Mouse (Mus musculus): ENCODE results near the gene Med26. TPM values are rescaled to one million over a fixed set of nuclear protein-coding genes. Genes with fewer than 3 reads are reported as not detected.

Med26 gene
- total and polyA plus RNA-seq, 3 experiments: 14.1 to 28.3 TPM; not detected in 1

DNA sequence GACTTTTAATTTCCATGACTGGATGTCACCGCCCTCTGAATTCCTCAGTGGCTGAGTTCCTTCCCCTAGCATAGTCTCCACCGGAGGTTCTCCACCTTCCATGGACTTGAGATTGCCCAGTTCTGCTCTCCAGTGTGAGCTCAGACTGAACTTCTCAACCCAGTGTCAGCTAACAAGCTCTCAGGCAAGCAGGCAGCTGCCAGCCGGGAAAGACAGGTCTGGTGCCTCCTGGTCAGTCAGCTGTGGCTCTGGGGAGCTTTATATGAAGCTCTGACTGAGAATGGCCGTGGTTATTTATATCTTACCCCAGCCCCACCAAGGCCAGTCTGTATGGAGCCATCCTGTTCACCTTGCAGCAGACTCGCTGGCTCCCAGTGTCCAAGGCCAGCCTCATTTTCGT is 36.3 kb upstream of the Med26 start:
- H3K79me2 ChIP-seq (ENCODE audit: control insufficient read depth, insufficient read depth, low read length, poor library complexity): no peaks in the 10 kb centered on the region
- TF ChIP-seq E2F4 (IDR thresholded peaks at IDR 0.05; ENCODE audit: borderline replicate concordance, low read depth, low read length) (no peak), MEF2A (IDR thresholded peaks at IDR 0.05; ENCODE audit: extremely low read depth, insufficient replicate concordance, low read depth, low read length, poor library complexity, severe bottlenecking) (no peak), NELFE (IDR thresholded peaks at IDR 0.05; ENCODE audit: low read depth, low read length) (no peak), GATA1 (IDR thresholded peaks at IDR 0.05; ENCODE audit: low read depth, low read length) (no peak), EP300 (IDR thresholded peaks at IDR 0.05; ENCODE audit: low read depth in 1 of 2, low read length in 2 of 2) (no peak), MYC (IDR thresholded peaks at IDR 0.05; ENCODE audit: low read depth, low read length) (no peak), POLR2A (IDR thresholded peaks at IDR 0.05; ENCODE audit: control insufficient read depth in 1 of 2, insufficient read depth in 1 of 2, low read depth in 1 of 2, low read length in 2 of 2, poor library complexity in 1 of 2) (no peak), POLR2AphosphoS2 (IDR thresholded peaks at IDR 0.05; ENCODE audit: low read length) (no peak), TAL1 (IDR thresholded peaks at IDR 0.05; ENCODE audit: low read length) (no peak), RAD21 (IDR thresholded peaks at IDR 0.05; ENCODE audit: low read depth, low read length) (no peak), POLR2AphosphoS5 (IDR thresholded peaks at IDR 0.05; ENCODE audit: borderline replicate concordance, low read depth, low read length) (no peak), SMC3 (IDR thresholded peaks at IDR 0.05; ENCODE audit: low read depth, low read length) (no peak), NRF1 (IDR thresholded peaks at IDR 0.05; ENCODE audit: insufficient read depth, low read depth, low read length, poor library complexity, severe bottlenecking) (no peak), HCFC1 (IDR thresholded peaks at IDR 0.05; ENCODE audit: low read depth, low read length) (no peak), UBTF (IDR thresholded peaks at IDR 0.05; ENCODE audit: borderline replicate concordance, insufficient read depth, low read depth, low read length) (no peak)
- no peaks in the 10 kb centered on the region for H3K27me3 ChIP-seq (ENCODE audit: control insufficient read depth in 1 of 2, insufficient read depth in 2 of 2, low read length in 2 of 2)
- no peak overlapping the region for H3K27ac ChIP-seq (ENCODE audit: control insufficient read depth, low read depth, low read length)
- no peaks in the 10 kb centered on the region for H3K36me3 ChIP-seq (ENCODE audit: control insufficient read depth in 1 of 2, insufficient read depth in 2 of 2, low read length in 2 of 2)
- H3K9me3 ChIP-seq (replicated peaks; ENCODE audit: insufficient read depth, low read length): no peaks in the 10 kb centered on the region
- H3K4me1 ChIP-seq (ENCODE audit: control insufficient read depth in 1 of 2, insufficient read depth in 2 of 2, low read length in 2 of 2): peaks cover 0 to 7% of the 10 kb centered on the region in 2 experiments; a peak in 2 of 4 replicates
- DNase-seq (ENCODE audit: low read depth, low spot score): no peak
- H3K9ac ChIP-seq (ENCODE audit: control insufficient read depth, low read depth, low read length, poor library complexity, severe bottlenecking): no peak overlapping the region
- no peak overlapping the region for H3K4me3 ChIP-seq (ENCODE audit: control insufficient read depth in 1 of 2, insufficient read depth in 1 of 2, low read depth in 2 of 2, low read length in 2 of 2)

DNA sequence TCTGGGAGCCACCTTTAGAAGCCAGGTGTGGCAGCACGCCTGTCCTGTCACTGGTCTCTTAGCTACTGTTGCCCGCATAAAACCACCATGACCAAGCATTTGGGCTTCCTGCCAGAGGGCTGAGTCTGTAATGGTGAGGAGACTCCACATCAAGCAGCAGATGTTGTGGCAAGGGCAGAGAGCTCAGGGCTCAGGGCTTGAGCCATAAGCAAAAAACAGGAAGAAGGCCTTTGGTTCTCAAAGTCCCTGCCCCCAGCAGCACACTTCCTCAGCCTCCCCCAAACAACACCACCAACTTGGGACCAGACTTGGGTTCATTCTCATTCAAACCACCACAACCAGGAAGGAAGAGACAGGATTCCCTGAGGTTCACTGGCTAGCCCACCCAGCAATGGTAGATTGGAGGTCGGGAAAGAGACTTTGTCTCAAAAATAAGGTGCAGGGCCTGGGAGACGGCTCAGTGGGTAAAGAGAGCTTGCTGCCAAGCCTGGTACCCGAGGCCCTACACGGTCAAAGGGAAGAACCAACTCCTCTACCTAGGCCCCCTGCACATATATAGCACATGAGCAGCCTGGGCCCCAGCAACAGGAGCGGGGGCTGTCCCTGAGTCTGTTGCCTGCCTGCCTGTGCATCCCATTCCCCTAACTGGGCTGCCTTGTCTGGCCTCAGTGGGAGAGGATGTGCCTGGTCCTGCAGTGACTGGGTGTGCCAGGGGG is 35.1 kb upstream of the Med26 start:
- no peaks in the 10 kb centered on the region for H3K9me3 ChIP-seq (replicated peaks; ENCODE audit: insufficient read depth, low read length)
- no peak overlapping the region for H3K4me3 ChIP-seq (ENCODE audit: control insufficient read depth in 1 of 2, insufficient read depth in 1 of 2, low read depth in 2 of 2, low read length in 2 of 2)
- peak; percentile 64 for DNase-seq (ENCODE audit: low read depth, low spot score)
- no peak overlapping the region for H3K27ac ChIP-seq (ENCODE audit: control insufficient read depth, low read depth, low read length)
- no peaks in the 10 kb centered on the region for H3K36me3 ChIP-seq (ENCODE audit: control insufficient read depth in 1 of 2, insufficient read depth in 2 of 2, low read length in 2 of 2)
- H3K79me2 ChIP-seq (ENCODE audit: control insufficient read depth, insufficient read depth, low read length, poor library complexity): no peaks in the 10 kb centered on the region
- no peak for TF ChIP-seq HCFC1 (IDR thresholded peaks at IDR 0.05; ENCODE audit: low read depth, low read length)
- TF ChIP-seq ETS1 (IDR thresholded peaks at IDR 0.05; ENCODE audit: low read depth, low read length): 0 out of 2 replicates have a peak, but pooled peaks have one; percentile 37
- no peak overlapping the region for H3K9ac ChIP-seq (ENCODE audit: control insufficient read depth, low read depth, low read length, poor library complexity, severe bottlenecking)
- no peaks in the 10 kb centered on the region for H3K27me3 ChIP-seq (ENCODE audit: control insufficient read depth in 1 of 2, insufficient read depth in 2 of 2, low read length in 2 of 2)
- H3K4me1 ChIP-seq (ENCODE audit: control insufficient read depth in 1 of 2, insufficient read depth in 2 of 2, low read length in 2 of 2): peaks cover 0 to 9% of the 10 kb centered on the region in 2 experiments; a peak in 2 of 4 replicates
